Mouse (Mus musculus) embryonic facial prominence, embryonic 11.5 days (tissue): ENCODE measurements around the gene Olfr870. TPM values are rescaled to one million over a fixed set of nuclear protein-coding genes. Genes with fewer than 3 reads are reported as not detected.

ENCODE experiments used
- ATAC-seq: fragments of 200-750 bp; cut with Nextera tagmentation; replicated peaks from 2 replicates; pipeline ENCODE4 v1.8.0; 2017; ENCODE audit warnings: low read depth; ENCODE audit not compliant: insufficient number of reproducible peaks, low FRiP score, low TSS enrichment
- DNase-seq: peaks from one replicate; pipeline ENCODE4 v3.0.0-alpha.2; 2015; ENCODE audit warnings: low spot score
- H3K27ac ChIP-seq: fragments of 300-500 bp; sonication (generic); replicated peaks from 2 replicates; pipeline ENCODE4 v1.5.1; 2014; ENCODE audit warnings: mild to moderate bottlenecking, low read depth, low read length, control low read depth
- H3K27me3 ChIP-seq: fragments of 300-500 bp; sonication (generic); 2 replicates; pipeline ENCODE4 v1.6.1; 2014; ENCODE audit warnings: mild to moderate bottlenecking, low read length, moderate library complexity, mixed read lengths; ENCODE audit not compliant: control insufficient read depth, insufficient read depth
- H3K36me3 ChIP-seq: fragments of 300-500 bp; sonication (generic); replicated peaks from 2 replicates; pipeline ENCODE4 v1.6.1; 2014; ENCODE audit warnings: low read depth, mild to moderate bottlenecking, low read length, moderate library complexity, mixed read lengths; ENCODE audit not compliant: control insufficient read depth, insufficient read depth
- H3K4me1 ChIP-seq: fragments of 300-500 bp; sonication (generic); 2 replicates; pipeline ENCODE4 v1.6.1; 2014; ENCODE audit warnings: low read length, mixed read lengths; ENCODE audit not compliant: control insufficient read depth, insufficient read depth
- H3K4me2 ChIP-seq: fragments of 300-500 bp; sonication (generic); 2 replicates; pipeline ENCODE4 v1.6.1; 2014; ENCODE audit warnings: low read depth, mild to moderate bottlenecking, control low read depth, low read length, moderate library complexity
- H3K4me3 ChIP-seq: fragments of 300-500 bp; sonication (generic); 2 replicates; pipeline ENCODE4 v1.5.1; 2014; ENCODE audit warnings: low read depth, low read length, control low read depth
- H3K9ac ChIP-seq: fragments of 300-500 bp; sonication (generic); replicated peaks from 2 replicates; pipeline ENCODE4 v1.6.1; 2014; ENCODE audit warnings: mild to moderate bottlenecking, control low read depth, low read length
- H3K9me3 ChIP-seq: fragments of 300-500 bp; sonication (generic); replicated peaks from 2 replicates; pipeline ENCODE4 v1.6.1; 2016; ENCODE audit warnings: mild to moderate bottlenecking, low read length, inconsistent platforms, mixed read lengths; ENCODE audit not compliant: control insufficient read depth
- WGBS: fragments of 180-500 bp; shearing (Covaris S2); extraction: QIAGEN DNeasy Blood & Tissue Kit; methylation state at CpG from one replicate; pipeline ENCODE4 v1.1.7; 2014; 5-methylcytosine and 5-hydroxymethylcytosine counted together
- polyA plus RNA-seq: library from polyadenylated mRNA; unstranded; fragments of >200 nt; fragmentation: Nextera tagmentation; extraction: Ambion mirVana; gene quantifications from 2 replicates; pipeline ENCODE4 v1.2.1, GENCODE M21; 2014

Gene Olfr870
- polyA plus RNA-seq, 1 experiment from 2014 or later = not detected

GRCm38 (mm10) chr9:20128709-20129108, 45.1 kb downstream of the Olfr870 start, which contains the start of gene Olfr869:
Olfr869 (plus strand) TSS chr9:20129009.
- H3K4me3 ChIP-seq = no peak within 1 kb of the TSS
- ATAC-seq = no peak
- DNase-seq = no peak
- H3K9me3 ChIP-seq = no peaks in the 10 kb centered on the region
- no peak within 1 kb of the TSS for H3K9ac ChIP-seq
- no peaks in the 10 kb centered on the region for H3K36me3 ChIP-seq
- no peak within 1 kb of the TSS for H3K4me2 ChIP-seq
- no peaks in the 10 kb centered on the region for H3K4me1 ChIP-seq
- H3K27me3 ChIP-seq = no peaks in the 10 kb centered on the region
- H3K27ac ChIP-seq = no peak within 1 kb of the TSS
- 84% methylated on average over 2 of the region's 2 CpGs for WGBS

Other genes starting within 250 kb of the Olfr870 start
- not detected in 2 replicates for gene Olfr866, start 146.0 kb downstream of the Olfr870 start, polyA plus RNA-seq
- not detected in 2 replicates for gene Olfr867, start 116.5 kb downstream of the Olfr870 start, polyA plus RNA-seq
- not detected in 2 replicates for gene Olfr868, start 75.4 kb downstream of the Olfr870 start, polyA plus RNA-seq
- gene Olfr869, start 45.0 kb downstream of the Olfr870 start, polyA plus RNA-seq = not detected in 2 replicates
- not detected in 2 replicates for gene Olfr871, start 38.1 kb upstream of the Olfr870 start, polyA plus RNA-seq
- gene Olfr872, start 63.1 kb upstream of the Olfr870 start, polyA plus RNA-seq = not detected in 2 replicates
- gene Olfr39, start 108.3 kb upstream of the Olfr870 start, polyA plus RNA-seq = not detected in 2 replicates
- gene Olfr873, start 124.5 kb upstream of the Olfr870 start, polyA plus RNA-seq = not detected in 2 replicates
- gene Olfr18, start 162.0 kb upstream of the Olfr870 start, polyA plus RNA-seq = 0.11 TPM in 1 of 2 replicates, not detected in the other
- 36.9 and 37.1 TPM in 2 replicates for gene Zfp560, start 211.1 kb upstream of the Olfr870 start, polyA plus RNA-seq